9 mouse cellular contexts compared by ENCODE assay signal in the genomic region with DNA sequence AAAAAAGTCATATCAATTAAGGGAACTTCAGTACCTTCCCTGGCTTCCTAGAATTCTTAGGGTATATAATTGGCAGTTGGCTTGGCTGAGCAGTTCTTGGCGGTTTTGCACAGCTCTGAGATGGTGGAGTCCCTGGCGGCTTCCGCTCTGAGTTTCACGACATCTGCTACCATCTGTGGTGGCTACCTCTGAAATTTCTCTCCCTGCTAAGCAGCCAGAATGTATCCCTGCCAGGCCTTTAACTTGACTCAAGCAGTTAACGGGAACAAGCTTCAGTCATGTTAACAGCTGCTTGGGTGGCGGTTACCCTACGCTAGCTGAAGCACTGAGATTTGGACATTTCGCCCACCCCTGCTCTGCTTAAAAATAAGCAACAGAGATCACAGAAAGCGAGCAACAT.
DNase-seq lines count a peak whose midpoint lies in the region; ATAC-seq and TF ChIP-seq lines count a peak whose summit lies in the region.
"Had no signal": no experiment of that assay in that cellular context is flagged by ENCODE, and none has a peak within 500 bp of the region (broad histone marks: within the 10 kb centered on the region; RNA-seq: fewer than 3 reads in every experiment).

No protein-coding gene starts in this region.

- 0 out of 2 replicates have a peak, but pooled peaks have one; percentile 34 for ATAC-seq in intestine, embryonic 15.5 days
- no peak for ATAC-seq in intestine, postnatal 0 days

- H3K4me1 ChIP-seq in intestine, embryonic 15.5 days (replicated peaks) = no peaks in the 10 kb centered on the region
- H3K4me1 ChIP-seq in intestine, postnatal 0 days (replicated peaks; ENCODE audit: control insufficient read depth, insufficient read depth, low read length) = no peaks in the 10 kb centered on the region
- H3K4me1 ChIP-seq: hindbrain, embryonic 15.5 days; limb, embryonic 12.5 days had no signal

- H3K9ac ChIP-seq in intestine, embryonic 15.5 days = no peak overlapping the region
- no peak overlapping the region for H3K9ac ChIP-seq in intestine, postnatal 0 days (ENCODE audit: low read depth, low read length)
- H3K9ac ChIP-seq: hindbrain, embryonic 15.5 days; limb, embryonic 12.5 days had no signal

- H3K27ac ChIP-seq in intestine, embryonic 15.5 days = no peak overlapping the region
- H3K27ac ChIP-seq in intestine, postnatal 0 days (ENCODE audit: low read depth, low read length) = no peak overlapping the region
- H3K27ac ChIP-seq: hindbrain, embryonic 15.5 days; limb, embryonic 12.5 days had no signal

- H3K4me2 ChIP-seq in intestine, embryonic 15.5 days (replicated peaks) = no peak overlapping the region
- no peak overlapping the region for H3K4me2 ChIP-seq in intestine, postnatal 0 days (replicated peaks; ENCODE audit: low read depth)
- H3K4me2 ChIP-seq: hindbrain, embryonic 15.5 days; limb, embryonic 12.5 days had no signal

- no peak for TF ChIP-seq CTCF in intestine, postnatal 0 days (IDR thresholded peaks at IDR 0.05; ENCODE audit: low read depth)

- H3K4me3 ChIP-seq in intestine, embryonic 15.5 days (replicated peaks) = no peak overlapping the region
- H3K4me3 ChIP-seq in intestine, postnatal 0 days (ENCODE audit: low read depth, low read length) = no peak overlapping the region
- H3K4me3 ChIP-seq: hindbrain, embryonic 15.5 days; limb, embryonic 12.5 days had no signal

- intact Hi-C loops in left cerebral cortex, postnatal 36 days (cut with DNase I) = no loop called here

- H3K36me3 ChIP-seq in intestine, embryonic 15.5 days = no peaks in the 10 kb centered on the region
- no peaks in the 10 kb centered on the region for H3K36me3 ChIP-seq in intestine, postnatal 0 days (ENCODE audit: control insufficient read depth, insufficient read depth)
- H3K36me3 ChIP-seq: hindbrain, embryonic 15.5 days; limb, embryonic 12.5 days had no signal

- 67% methylated on average over 9 of the region's 9 CpGs for WGBS in intestine, embryonic 15.5 days
- WGBS in intestine, postnatal 0 days = 76% methylated on average over 9 of the region's 9 CpGs

- DNase-seq in brain, embryonic 18.5 days (ENCODE audit: low read depth, low spot score) = peak; percentile 58
- peak; percentile 28 to 52 for DNase-seq in frontal cortex, postnatal 10 days (ENCODE audit: low spot score in 2 of 2)
- DNase-seq in left cerebral cortex, postnatal 36 days (ENCODE audit: low spot score in 2 of 2) = peak; percentile 73 to 76
- DNase-seq in kidney, postnatal 14 days = no peak
- DNase-seq in retina, postnatal 1 day = no peak

- H3K27me3 ChIP-seq in intestine, embryonic 15.5 days (replicated peaks) = no peaks in the 10 kb centered on the region
- H3K27me3 ChIP-seq in intestine, postnatal 0 days (replicated peaks; ENCODE audit: control insufficient read depth, insufficient read depth, low read length) = no peaks in the 10 kb centered on the region
- H3K27me3 ChIP-seq: hindbrain, embryonic 15.5 days; limb, embryonic 12.5 days had no signal

- no peaks in the 10 kb centered on the region for H3K9me3 ChIP-seq in intestine, embryonic 15.5 days
- H3K9me3 ChIP-seq in intestine, postnatal 0 days (ENCODE audit: control insufficient read depth) = no peaks in the 10 kb centered on the region
- H3K9me3 ChIP-seq: hindbrain, embryonic 15.5 days; limb, embryonic 12.5 days had no signal

Comparison
In these comparisons a context has a peak if more than half of its experiments do, and no peak if none do; other contexts are left out.
1. DNase-seq: peak in brain, embryonic 18.5 days (single experiment), frontal cortex, postnatal 10 days (2 of 2) and left cerebral cortex, postnatal 36 days (2 of 2); none in kidney, postnatal 14 days (single experiment) and retina, postnatal 1 day (single experiment).